Mouse (Mus musculus): Measurements from ENCODE around the gene Ptpn6. TPM values are rescaled to one million over a fixed set of nuclear protein-coding genes. Genes with fewer than 3 reads are reported as not detected.

Ptpn6 gene
- total and polyA plus RNA-seq, 3 experiments = 6.5 to 11.2 (median 6.8) TPM

Small RNAs within 50 kb of the gene (microRNA-seq; reads per million reads assigned to microRNA genes)
- gene Mir141 = 5.7 to 5.8 reads per million in 2 experiments
- gene Mir200c = 45.5 to 49.0 reads per million in 2 experiments

Other genes with a start within 250 kb of the Ptpn6 start
- 10 to 100 TPM; 20.6 to 22.0 TPM for gene C1rl, start 245.6 kb downstream of the Ptpn6 start, total RNA-seq (2021)
- gene C1rl, start 245.6 kb downstream of the Ptpn6 start, polyA plus RNA-seq (2012; rRNA removed) = 11.2 and 13.4 TPM in 2 replicates
- gene C1ra, start 226.3 kb downstream of the Ptpn6 start, total RNA-seq (2021) = 10 to 100 TPM; 48.6 to 68.2 TPM
- gene C1ra, start 226.3 kb downstream of the Ptpn6 start, polyA plus RNA-seq (2012; rRNA removed) = 20.3 and 27.2 TPM in 2 replicates
- gene C1s1, start 196.4 kb downstream of the Ptpn6 start, total RNA-seq (2021) = 10 to 100 TPM; 45.4 to 72.3 TPM
- gene C1s1, start 196.4 kb downstream of the Ptpn6 start, polyA plus RNA-seq (2012; rRNA removed) = 10.1 and 14.8 TPM in 2 replicates
- 1 to 10 TPM; 7.9 to 8.9 TPM for gene C1rb, start 168.4 kb downstream of the Ptpn6 start, total RNA-seq (2021)
- 0.29 and 0.86 TPM in 2 replicates for gene C1rb, start 168.4 kb downstream of the Ptpn6 start, polyA plus RNA-seq (2012; rRNA removed)
- 1 to 10 TPM; 1.5 to 2.6 TPM for gene C1s2, start 102.6 kb downstream of the Ptpn6 start, total RNA-seq (2021)
- not detected in 2 replicates for gene C1s2, start 102.6 kb downstream of the Ptpn6 start, polyA plus RNA-seq (2012; rRNA removed)
- gene Lpcat3, start 75.7 kb downstream of the Ptpn6 start, total RNA-seq (2021) = 100 to 1,000 TPM in 1 of 2 experiments, 10 to 100 TPM in 1; 92.1 to 138 TPM
- gene Lpcat3, start 75.7 kb downstream of the Ptpn6 start, polyA plus RNA-seq (2012; rRNA removed) = 141 and 155 TPM in 2 replicates
- 10 to 100 TPM; 80.6 to 82.6 TPM for gene Emg1, start 26.5 kb downstream of the Ptpn6 start, total RNA-seq (2021)
- 16.6 and 17.0 TPM in 2 replicates for gene Emg1, start 26.5 kb downstream of the Ptpn6 start, polyA plus RNA-seq (2012; rRNA removed)
- gene Phb2, start 26.4 kb downstream of the Ptpn6 start, total RNA-seq (2021) = 100 to 1,000 TPM; 286 to 294 TPM
- gene Phb2, start 26.4 kb downstream of the Ptpn6 start, polyA plus RNA-seq (2012; rRNA removed) = 128 and 181 TPM in 2 replicates
- gene Grcc10, start 2.7 kb upstream of the Ptpn6 start, total RNA-seq (2021) = 100 to 1,000 TPM; 357 to 360 TPM
- gene Grcc10, start 2.7 kb upstream of the Ptpn6 start, polyA plus RNA-seq (2012; rRNA removed) = 233 and 246 TPM in 2 replicates
- gene Gm45234, start 17.3 kb upstream of the Ptpn6 start, total RNA-seq (2021) = not detected
- gene Gm45234, start 17.3 kb upstream of the Ptpn6 start, polyA plus RNA-seq (2012; rRNA removed) = not detected in 2 replicates
- 10 to 100 TPM; 76.8 to 86.3 TPM for gene Atn1, start 17.8 kb upstream of the Ptpn6 start, total RNA-seq (2021)
- gene Atn1, start 17.8 kb upstream of the Ptpn6 start, polyA plus RNA-seq (2012; rRNA removed) = 73.3 and 110 TPM in 2 replicates
- gene Eno2, start 31.0 kb upstream of the Ptpn6 start, total RNA-seq (2021) = 10 to 100 TPM; 12.4 to 35.9 TPM
- 8.3 and 16.5 TPM in 2 replicates for gene Eno2, start 31.0 kb upstream of the Ptpn6 start, polyA plus RNA-seq (2012; rRNA removed)
- under 1 TPM; 0.29 to 0.38 TPM for gene Lrrc23, start 41.0 kb upstream of the Ptpn6 start, total RNA-seq (2021)
- gene Lrrc23, start 41.0 kb upstream of the Ptpn6 start, polyA plus RNA-seq (2012; rRNA removed) = 0.16 and 0.32 TPM in 2 replicates
- gene Spsb2, start 69.9 kb upstream of the Ptpn6 start, total RNA-seq (2021) = 10 to 100 TPM; 19.6 to 28.0 TPM
- gene Spsb2, start 69.9 kb upstream of the Ptpn6 start, polyA plus RNA-seq (2012; rRNA removed) = 34.0 and 40.0 TPM in 2 replicates
- 100 to 1,000 TPM; 385 to 502 TPM for gene Tpi1, start 75.6 kb upstream of the Ptpn6 start, total RNA-seq (2021)
- gene Tpi1, start 75.6 kb upstream of the Ptpn6 start, polyA plus RNA-seq (2012; rRNA removed) = 237 and 285 TPM in 2 replicates
- 100 to 1,000 TPM; 103 to 132 TPM for gene Usp5, start 90.8 kb upstream of the Ptpn6 start, total RNA-seq (2021)
- 102 and 111 TPM in 2 replicates for gene Usp5, start 90.8 kb upstream of the Ptpn6 start, polyA plus RNA-seq (2012; rRNA removed)
- gene Cdca3, start 90.8 kb upstream of the Ptpn6 start, total RNA-seq (2021) = 1 to 10 TPM; 2.2 to 3.9 TPM
- gene Cdca3, start 90.8 kb upstream of the Ptpn6 start, polyA plus RNA-seq (2012; rRNA removed) = 5.9 and 8.6 TPM in 2 replicates
- gene Gnb3, start 101.6 kb upstream of the Ptpn6 start, total RNA-seq (2021) = 10 to 100 TPM in 1 of 2 experiments, 1 to 10 TPM in 1; 6.7 to 12.2 TPM
- 9.2 and 11.9 TPM in 2 replicates for gene Gnb3, start 101.6 kb upstream of the Ptpn6 start, polyA plus RNA-seq (2012; rRNA removed)
- gene P3h3, start 119.0 kb upstream of the Ptpn6 start, total RNA-seq (2021) = 10 to 100 TPM; 16.8 to 23.6 TPM
- gene P3h3, start 119.0 kb upstream of the Ptpn6 start, polyA plus RNA-seq (2012; rRNA removed) = 42.6 and 48.6 TPM in 2 replicates
- 1 to 10 TPM; 1.1 to 2.5 TPM for gene Gpr162, start 125.3 kb upstream of the Ptpn6 start, total RNA-seq (2021)
- 1.9 and 2.4 TPM in 2 replicates for gene Gpr162, start 125.3 kb upstream of the Ptpn6 start, polyA plus RNA-seq (2012; rRNA removed)
- gene Cd4, start 149.5 kb upstream of the Ptpn6 start, total RNA-seq (2021) = under 1 TPM; 0.31 to 0.55 TPM
- gene Cd4, start 149.5 kb upstream of the Ptpn6 start, polyA plus RNA-seq (2012; rRNA removed) = 0.52 and 0.61 TPM in 2 replicates
- gene Lag3, start 173.0 kb upstream of the Ptpn6 start, total RNA-seq (2021) = 1 to 10 TPM; 1.1 to 1.5 TPM
- gene Lag3, start 173.0 kb upstream of the Ptpn6 start, polyA plus RNA-seq (2012; rRNA removed) = 2.1 and 2.5 TPM in 2 replicates
- gene Ptms, start 181.4 kb upstream of the Ptpn6 start, total RNA-seq (2021) = 100 to 1,000 TPM; 828 to 858 TPM
- 2,208 and 2,873 TPM in 2 replicates for gene Ptms, start 181.4 kb upstream of the Ptpn6 start, polyA plus RNA-seq (2012; rRNA removed)
- gene Mlf2, start 192.7 kb upstream of the Ptpn6 start, total RNA-seq (2021) = 100 to 1,000 TPM; 269 to 320 TPM
- 390 and 451 TPM in 2 replicates for gene Mlf2, start 192.7 kb upstream of the Ptpn6 start, polyA plus RNA-seq (2012; rRNA removed)
- gene Cops7a, start 226.8 kb upstream of the Ptpn6 start, total RNA-seq (2021) = 100 to 1,000 TPM; 128 to 152 TPM
- gene Cops7a, start 226.8 kb upstream of the Ptpn6 start, polyA plus RNA-seq (2012; rRNA removed) = 220 and 384 TPM in 2 replicates

Measured in adrenal gland, adult 2 months (tissue).